Mouse (Mus musculus) MEL (cell line): ENCODE measurements around the gene Nup62. TPM values are rescaled to one million over a fixed set of nuclear protein-coding genes. Genes with fewer than 3 reads are reported as not detected.

Source experiments
- DNase-seq: peaks from one replicate; pipeline ENCODE4 v3.0.0; 2011; ENCODE audit warnings: low read depth, low spot score
- H3K27ac ChIP-seq: 2 replicates; pipeline ENCODE4 v1.5.1; 2012; ENCODE audit warnings: low read depth, mild to moderate bottlenecking, control low read depth, low read length, moderate library complexity; ENCODE audit not compliant: control insufficient read depth
- H3K27me3 ChIP-seq, 2 experiments: fragments of 150-350 bp in 1 of 2; sonication (generic) in 1 of 2; 2 replicates each; pipeline ENCODE4 v1.6.1; 2012; ENCODE audit warnings: low read length in 2 of 2, mild to moderate bottlenecking in 2 of 2, improper control_type of control experiment in 1 of 2, moderate library complexity in 1 of 2; ENCODE audit not compliant: insufficient read depth in 2 of 2, control insufficient read depth in 1 of 2
- H3K36me3 ChIP-seq, 2 experiments: 2 replicates each; pipeline ENCODE4 v1.6.1; 2012 to 2014; ENCODE audit warnings: low read length in 2 of 2, improper control_type of control experiment in 1 of 2, inconsistent platforms in 1 of 2, mild to moderate bottlenecking in 1 of 2; ENCODE audit not compliant: insufficient read depth in 2 of 2, control insufficient read depth in 1 of 2
- H3K4me1 ChIP-seq, 2 experiments: fragments of 150-350 bp in 1 of 2; sonication (generic) in 1 of 2; 2 replicates each; pipeline ENCODE4 v1.6.1; 2012; ENCODE audit warnings: low read length in 2 of 2, improper control_type of control experiment in 1 of 2, mild to moderate bottlenecking in 1 of 2; ENCODE audit not compliant: insufficient read depth in 2 of 2, control insufficient read depth in 1 of 2
- H3K4me3 ChIP-seq, 2 experiments: fragments of 150-350 bp in 1 of 2; sonication (generic) in 1 of 2; 2 replicates each; pipeline ENCODE4 v1.5.1; 2012; ENCODE audit warnings: low read depth in 2 of 2, low read length in 2 of 2, mild to moderate bottlenecking in 2 of 2, moderate library complexity in 2 of 2, control low read depth in 1 of 2, improper control_type of control experiment in 1 of 2; ENCODE audit not compliant: control insufficient read depth in 1 of 2, insufficient read depth in 1 of 2
- H3K79me2 ChIP-seq: 2 replicates; pipeline ENCODE4 v1.6.1; 2012; ENCODE audit warnings: mild to moderate bottlenecking, low read length, moderate library complexity; ENCODE audit not compliant: control insufficient read depth, poor library complexity, insufficient read depth
- H3K9ac ChIP-seq: 2 replicates; pipeline ENCODE4 v1.6.1; 2012; ENCODE audit warnings: low read depth, mild to moderate bottlenecking, control low read depth, low read length, moderate library complexity; ENCODE audit not compliant: control insufficient read depth, poor library complexity, severe bottlenecking
- H3K9me3 ChIP-seq: fragments of 150-350 bp; sonication (generic); replicated peaks from 2 replicates; pipeline ENCODE4 v1.6.1; 2012; ENCODE audit warnings: mild to moderate bottlenecking, low read length, improper control_type of control experiment, moderate library complexity; ENCODE audit not compliant: insufficient read depth
- BHLHE40 ChIP-seq: IDR thresholded peaks from 2 replicates; pipeline ENCODE4 v1.6.1; 2012; ENCODE audit warnings: low read depth, mild to moderate bottlenecking, inconsistent platforms, low read length, improper control_type of control experiment, borderline replicate concordance
- CHD2 ChIP-seq: IDR thresholded peaks from 2 replicates; pipeline ENCODE4 v1.6.1; 2011; ENCODE audit warnings: low read length, improper control_type of control experiment
- ELF1 ChIP-seq: IDR thresholded peaks from 2 replicates; pipeline ENCODE4 v1.6.1; 2014; ENCODE audit warnings: low read depth, mild to moderate bottlenecking, inconsistent platforms, low read length, improper control_type of control experiment, moderate library complexity
- EP300 ChIP-seq, 2 experiments: IDR thresholded peaks; 2 replicates each; pipeline ENCODE4 v1.6.1; 2011; ENCODE audit warnings: improper control_type of control experiment in 2 of 2, low read length in 2 of 2, low read depth in 1 of 2, mild to moderate bottlenecking in 1 of 2
- GABPA ChIP-seq: IDR thresholded peaks from 2 replicates; pipeline ENCODE4 v1.6.1; 2012; ENCODE audit warnings: low read depth, mild to moderate bottlenecking, inconsistent platforms, low read length, improper control_type of control experiment, moderate library complexity
- JUND ChIP-seq: IDR thresholded peaks from 2 replicates; pipeline ENCODE4 v1.6.1; 2011; ENCODE audit warnings: low read depth, mild to moderate bottlenecking, improper control_type of control experiment, low read length
- KAT2A ChIP-seq: conservative IDR thresholded peaks from 2 replicates; pipeline ENCODE4 v1.6.1; 2012; ENCODE audit warnings: low read depth, low read length, improper control_type of control experiment, inconsistent platforms
- MAX ChIP-seq: IDR thresholded peaks from 2 replicates; pipeline ENCODE4 v1.6.1; 2011; ENCODE audit warnings: low read length, improper control_type of control experiment
- MXI1 ChIP-seq: IDR thresholded peaks from 2 replicates; pipeline ENCODE4 v1.6.1; 2011; ENCODE audit warnings: mild to moderate bottlenecking, low read depth, low read length, improper control_type of control experiment
- MYB ChIP-seq: IDR thresholded peaks from 2 replicates; pipeline ENCODE4 v1.6.1; 2011; ENCODE audit warnings: mild to moderate bottlenecking, low read depth, low read length, improper control_type of control experiment
- POLR2A ChIP-seq, 2 experiments: IDR thresholded peaks; 2 replicates each; pipeline ENCODE4 v1.6.1; 2011 to 2012; ENCODE audit warnings: low read length in 2 of 2, mild to moderate bottlenecking in 2 of 2, control low read depth in 1 of 2, improper control_type of control experiment in 1 of 2, low read depth in 1 of 2, moderate library complexity in 1 of 2; ENCODE audit not compliant: control insufficient read depth in 1 of 2, insufficient read depth in 1 of 2, poor library complexity in 1 of 2
- POLR2AphosphoS2 ChIP-seq: IDR thresholded peaks from 2 replicates; pipeline ENCODE4 v1.6.1; 2011; ENCODE audit warnings: low read length, improper control_type of control experiment
- POLR2AphosphoS5 ChIP-seq: IDR thresholded peaks from 2 replicates; pipeline ENCODE4 v1.6.1; 2012; ENCODE audit warnings: low read depth, borderline replicate concordance, mild to moderate bottlenecking, inconsistent platforms, low read length, moderate library complexity, mixed read lengths
- RCOR1 ChIP-seq: IDR thresholded peaks from 2 replicates; pipeline ENCODE4 v1.6.1; 2012; ENCODE audit warnings: low read depth, mild to moderate bottlenecking, inconsistent platforms, low read length, improper control_type of control experiment
- SIN3A ChIP-seq: IDR thresholded peaks from 2 replicates; pipeline ENCODE4 v1.6.1; 2012; ENCODE audit warnings: low read length, improper control_type of control experiment, inconsistent platforms
- TBP ChIP-seq: IDR thresholded peaks from 2 replicates; pipeline ENCODE4 v1.8.0; 2011; ENCODE audit warnings: low read depth, low read length, improper control_type of control experiment
- TCF12 ChIP-seq: IDR thresholded peaks from 2 replicates; pipeline ENCODE4 v1.6.1; 2014; ENCODE audit warnings: low read depth, mild to moderate bottlenecking, inconsistent platforms, low read length, improper control_type of control experiment, moderate library complexity
- UBTF ChIP-seq: IDR thresholded peaks from 2 replicates; pipeline ENCODE4 v1.6.1; 2012; ENCODE audit warnings: low read depth, mild to moderate bottlenecking, inconsistent platforms, low read length, improper control_type of control experiment, moderate library complexity, borderline replicate concordance; ENCODE audit not compliant: insufficient read depth
- USF1 ChIP-seq: IDR thresholded peaks from 2 replicates; pipeline ENCODE4 v1.6.1; 2014; ENCODE audit warnings: low read depth, mild to moderate bottlenecking, inconsistent platforms, low read length, improper control_type of control experiment, moderate library complexity
- USF2 ChIP-seq, 2 experiments: IDR thresholded peaks; 2 replicates each; pipeline ENCODE4 v1.6.1; 2011 to 2012; ENCODE audit warnings: improper control_type of control experiment in 2 of 2, low read length in 2 of 2, borderline replicate concordance in 1 of 2, inconsistent platforms in 1 of 2, low read depth in 1 of 2, mild to moderate bottlenecking in 1 of 2; ENCODE audit not compliant: insufficient read depth in 1 of 2
- ZC3H11A ChIP-seq: IDR thresholded peaks from 2 replicates; pipeline ENCODE4 v1.6.1; 2012; ENCODE audit warnings: low read depth, mild to moderate bottlenecking, inconsistent platforms, low read length, improper control_type of control experiment
- polyA plus RNA-seq, 2 experiments: library from polyadenylated mRNA; stranded (reverse) in 1 of 2; unstranded in 1 of 2; fragments of >175 nt in 1 of 2; fragments of >200 nt in 1 of 2; gene quantifications; 2 replicates each; pipeline versions ENCODE4 v1.2.1 to v1.2.4; 2012; ENCODE audit warnings: low replicate concordance in 2 of 2, low read depth in 1 of 2; ENCODE audit not compliant: insufficient read length in 2 of 2, insufficient read depth in 1 of 2, missing spikeins in 1 of 2
- total RNA-seq: library from RNA; depleted of rRNA; stranded (reverse); fragments of 300-350 nt; gene quantifications from 2 replicates; pipeline ENCODE4 v1.2.3, GENCODE M21; 2012

Nup62 gene
- total and polyA plus RNA-seq, 3 experiments = 136 to 235 TPM; not detected in 1

- H3K36me3 ChIP-seq = peaks cover 0 to 5% of the 10 kb centered on the region in 2 experiments; a peak in 1 of 4 replicates
- no peak overlapping the region for H3K4me3 ChIP-seq
- no peaks in the 10 kb centered on the region for H3K9me3 ChIP-seq
- no peak for TF ChIP-seq USF2 (IDR thresholded peaks at IDR 0.05; ENCODE audit: borderline replicate concordance in 1 of 2, insufficient read depth in 1 of 2, low read depth in 1 of 2, low read length in 2 of 2)
- no peak for TF ChIP-seq UBTF
- no peak for TF ChIP-seq POLR2A (IDR thresholded peaks at IDR 0.05; ENCODE audit: control insufficient read depth in 1 of 2, insufficient read depth in 1 of 2, low read depth in 1 of 2, low read length in 2 of 2, poor library complexity in 1 of 2)
- no peak for TF ChIP-seq USF1
- TF ChIP-seq EP300 (IDR thresholded peaks at IDR 0.05; ENCODE audit: low read depth in 1 of 2, low read length in 2 of 2) = no peak
- H3K27ac ChIP-seq = no peak overlapping the region
- H3K27me3 ChIP-seq = no peaks in the 10 kb centered on the region
- DNase-seq = no peak
- peaks cover 0 to 13% of the 10 kb centered on the region in 2 experiments; a peak in 2 of 4 replicates for H3K4me1 ChIP-seq
- H3K9ac ChIP-seq = no peak overlapping the region
- peaks cover 25% of the 10 kb centered on the region for H3K79me2 ChIP-seq
Observed at GRCm38 (mm10) chr7:44846804-44847203, 30.9 kb downstream of the Nup62 start.

- no peaks in the 10 kb centered on the region for H3K9me3 ChIP-seq
- H3K79me2 ChIP-seq = peaks cover 28% of the 10 kb centered on the region
- no peaks in the 10 kb centered on the region for H3K27me3 ChIP-seq
- H3K4me3 ChIP-seq = peak overlapping the region; percentile 78 to 96
- peaks cover 0 to 13% of the 10 kb centered on the region in 2 experiments; a peak in 2 of 4 replicates for H3K4me1 ChIP-seq
- no peak for DNase-seq
- H3K36me3 ChIP-seq = peaks cover 0 to 5% of the 10 kb centered on the region in 2 experiments; a peak in 1 of 4 replicates
- peak overlapping the region; percentile 33 for H3K9ac ChIP-seq
- TF ChIP-seq KAT2A = no peak
- no peak for TF ChIP-seq MYB
- TF ChIP-seq ZC3H11A = no peak
- no peak for TF ChIP-seq RCOR1
- TF ChIP-seq, all 39 proteins: peak for 0
- no peak overlapping the region for H3K27ac ChIP-seq
Observed at GRCm38 (mm10) chr7:44847772-44848171, 31.9 kb downstream of the Nup62 start.

- Histone ChIP-seq H3K9me3 (no peaks in the 10 kb centered on the region), H3K27ac (peak within 1 kb of the TSS; percentile 93), H3K36me3 (peaks cover 0 to 5% of the 10 kb centered on the region in 2 experiments; a peak in 1 of 4 replicates), H3K4me1 (peaks cover 0 to 13% of the 10 kb centered on the region in 2 experiments; a peak in 2 of 4 replicates), H3K4me3 (peak within 1 kb of the TSS; percentile 78 to 96), H3K79me2 (peaks cover 28% of the 10 kb centered on the region), H3K27me3 (no peaks in the 10 kb centered on the region), H3K9ac (peak within 1 kb of the TSS; percentile 96)
- DNase-seq = peak; percentile 99
- TF ChIP-seq ZC3H11A (no peak), MAX (peak; percentile 97), BHLHE40 (peak; percentile 15; the same call in 1 of the 2 replicates), ELF1 (0 out of 2 replicates have a peak, but pooled peaks have one; percentile 18), GABPA (no peak), RCOR1 (peak; percentile 83), KAT2A (peak; percentile 77), POLR2AphosphoS5 (no peak), TBP (no peak; the same call in 1 of the 2 replicates), MXI1 (peak; percentile 75), MYB (peak; percentile 69; the same call in 1 of the 2 replicates), USF2 (IDR thresholded peaks at IDR 0.05; ENCODE audit: borderline replicate concordance in 1 of 2, insufficient read depth in 1 of 2, low read depth in 1 of 2, low read length in 2 of 2) (peak; percentile 28 to 73; a peak in 3 of 4 replicates), CHD2 (no peak; the same call in 1 of the 2 replicates), SIN3A (peak; percentile 95), POLR2AphosphoS2 (peak; percentile 35), TCF12 (no peak; the same call in 1 of the 2 replicates), JUND (no peak), POLR2A (IDR thresholded peaks at IDR 0.05; ENCODE audit: control insufficient read depth in 1 of 2, insufficient read depth in 1 of 2, low read depth in 1 of 2, low read length in 2 of 2, poor library complexity in 1 of 2) (peak; percentile 23 to 48; a peak in 3 of 4 replicates)
Observed at GRCm38 (mm10) chr7:44848561-44849415, 32.9 kb downstream of the Nup62 start, which contains the start of the genes Akt1s1 and Tbc1d17. Gene Akt1s1, plus strand, starts transcription at chr7:44848991. Gene Tbc1d17, minus strand, starts transcription at chr7:44849079.
